Mouse (Mus musculus): Measurements from ENCODE around the gene Cadm1.

The Cadm1 gene

GRCm38 (mm10) chr9:47529602-47530450, at the start of gene Cadm1:
Gene Cadm1 (plus strand): TSS chr9:47530173.
- DNase-seq = peak; percentile 99

- DNase-seq = no peak
Measured at GRCm38 (mm10) chr9:47484506-47484905, 45.5 kb upstream of the Cadm1 start.

- no peak for DNase-seq
Measured at GRCm38 (mm10) chr9:47485186-47485585, 44.8 kb upstream of the Cadm1 start.

GRCm38 (mm10) chr9:47499761-47500160, 30.2 kb upstream of the Cadm1 start:
- peak; percentile 17 for DNase-seq

- no peak for DNase-seq
Measured at GRCm38 (mm10) chr9:47505956-47506355, 24.0 kb upstream of the Cadm1 start.

GRCm38 (mm10) chr9:47506876-47507275, 23.1 kb upstream of the Cadm1 start:
- no peak for DNase-seq

GRCm38 (mm10) chr9:47508109-47508508, 21.9 kb upstream of the Cadm1 start:
- no peak for DNase-seq

GRCm38 (mm10) chr9:47512521-47512920, 17.5 kb upstream of the Cadm1 start:
- no peak for DNase-seq

GRCm38 (mm10) chr9:47514318-47514717, 15.7 kb upstream of the Cadm1 start:
- DNase-seq = peak; percentile 30

- no peak for DNase-seq
Measured at GRCm38 (mm10) chr9:47516238-47516637, 13.7 kb upstream of the Cadm1 start.

- no peak for DNase-seq
Measured at GRCm38 (mm10) chr9:47527290-47527689, 2.7 kb upstream of the Cadm1 start.

GRCm38 (mm10) chr9:47527741-47528140, 2.2 kb upstream of the Cadm1 start:
- DNase-seq = no peak

- no peak for DNase-seq
Measured at GRCm38 (mm10) chr9:47529182-47529581, 791 bp upstream of the Cadm1 start.

- DNase-seq = no peak
Measured at GRCm38 (mm10) chr9:47530544-47530921, 560 bp downstream of the Cadm1 start.

GRCm38 (mm10) chr9:47530922-47531850, 1.2 kb downstream of the Cadm1 start:
- peak; percentile 83 for DNase-seq

GRCm38 (mm10) chr9:47532215-47532865, 2.4 kb downstream of the Cadm1 start:
- peak; percentile 73 for DNase-seq

GRCm38 (mm10) chr9:47533461-47533860, 3.5 kb downstream of the Cadm1 start:
- peak; percentile 74 for DNase-seq

GRCm38 (mm10) chr9:47534573-47535475, 4.9 kb downstream of the Cadm1 start:
- DNase-seq = no peak

GRCm38 (mm10) chr9:47545245-47545644, 15.3 kb downstream of the Cadm1 start:
- DNase-seq = no peak

GRCm38 (mm10) chr9:47545667-47546066, 15.7 kb downstream of the Cadm1 start:
- no peak for DNase-seq

- no peak for DNase-seq
Measured at GRCm38 (mm10) chr9:47548402-47548801, 18.4 kb downstream of the Cadm1 start.

GRCm38 (mm10) chr9:47548916-47549315, 18.9 kb downstream of the Cadm1 start:
- DNase-seq = no peak

Data from retina, postnatal 1 day (tissue).